Mouse (Mus musculus) forebrain, embryonic 16.5 days (tissue): Measurements from ENCODE around the gene Lingo3. TPM values are rescaled to one million over a fixed set of nuclear protein-coding genes. Genes with fewer than 3 reads are reported as not detected.

ENCODE experiments used
- ATAC-seq: fragments of 200-750 bp; cut with Nextera tagmentation; 2 replicates; pipeline ENCODE4 v1.8.0; 2017; ENCODE audit warnings: mild to moderate bottlenecking, moderate library complexity
- H3K27ac ChIP-seq: fragments of 300-500 bp; sonication (generic); 2 replicates; pipeline ENCODE4 v1.5.1; 2014; ENCODE audit warnings: low read length, control low read depth
- H3K27me3 ChIP-seq: fragments of 300-500 bp; sonication (generic); replicated peaks from 2 replicates; pipeline ENCODE4 v1.6.1; 2014; ENCODE audit warnings: low read length; ENCODE audit not compliant: control insufficient read depth, insufficient read depth
- H3K36me3 ChIP-seq: fragments of 300-500 bp; sonication (generic); 2 replicates; pipeline ENCODE4 v1.6.1; 2014; ENCODE audit not compliant: control insufficient read depth, insufficient read depth
- H3K4me1 ChIP-seq: fragments of 300-500 bp; sonication (generic); replicated peaks from 2 replicates; pipeline ENCODE4 v1.6.1; 2014; ENCODE audit warnings: low read length; ENCODE audit not compliant: control insufficient read depth, insufficient read depth
- H3K4me2 ChIP-seq: fragments of 300-500 bp; sonication (generic); 2 replicates; pipeline ENCODE4 v1.6.1; 2014; ENCODE audit warnings: mild to moderate bottlenecking, low read length, control low read depth
- H3K4me3 ChIP-seq: fragments of 300-500 bp; sonication (generic); replicated peaks from 2 replicates; pipeline ENCODE4 v1.5.1; 2014; ENCODE audit warnings: mild to moderate bottlenecking, low read length, control low read depth
- H3K9ac ChIP-seq: fragments of 300-500 bp; sonication (generic); replicated peaks from 2 replicates; pipeline ENCODE4 v1.6.1; 2014; ENCODE audit warnings: low read depth, low read length, control low read depth
- H3K9me3 ChIP-seq: fragments of 300-500 bp; sonication (generic); 2 replicates; pipeline ENCODE4 v1.6.1; 2016; ENCODE audit warnings: low read length; ENCODE audit not compliant: control insufficient read depth
- WGBS: fragments of 180-500 bp; shearing (Covaris S2); extraction: QIAGEN DNeasy Blood & Tissue Kit; methylation state at CpG from one replicate; pipeline ENCODE4 v1.1.7; 2014; 5-methylcytosine and 5-hydroxymethylcytosine counted together
- polyA plus RNA-seq: library from polyadenylated mRNA; unstranded; fragments of >200 nt; fragmentation: Nextera tagmentation; extraction: Ambion mirVana; gene quantifications from 2 replicates; pipeline ENCODE4 v1.2.1, GENCODE M21; 2015

Lingo3 gene
- polyA plus RNA-seq, 1 experiment from 2014 or later = 9.3 TPM

DNA sequence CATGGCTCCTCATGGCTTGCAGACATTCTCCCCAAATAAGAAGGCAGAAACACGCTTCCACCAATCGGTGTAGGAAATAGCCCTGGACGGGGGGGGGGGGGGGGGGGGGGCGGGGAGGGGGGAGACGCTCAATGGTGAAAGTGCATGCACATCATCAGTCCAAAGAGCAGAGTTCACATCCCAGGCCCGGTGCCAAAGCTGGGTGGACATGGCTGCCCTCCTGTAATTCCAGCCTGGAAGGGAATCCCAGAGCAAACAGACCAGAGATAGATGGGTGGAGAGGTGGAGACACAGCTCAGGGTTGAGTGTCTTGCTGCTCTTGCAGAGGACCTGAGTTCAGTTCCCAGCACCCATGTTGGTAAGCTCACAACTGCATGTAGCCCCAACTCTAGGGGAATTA, 27.2 kb upstream of the Lingo3 start:
- Histone ChIP-seq H3K4me2 (no peak overlapping the region), H3K27me3 (no peaks in the 10 kb centered on the region), H3K27ac (no peak overlapping the region), H3K4me1 (no peaks in the 10 kb centered on the region), H3K36me3 (no peaks in the 10 kb centered on the region; the same call in 1 of the 2 replicates), H3K4me3 (no peak overlapping the region), H3K9ac (no peak overlapping the region), H3K9me3 (no peaks in the 10 kb centered on the region)
- no peak for ATAC-seq
- WGBS = 67% methylated on average over 2 of the region's 6 CpGs

GRCm38 (mm10) chr10:80864446-80864845, 20.6 kb upstream of the Lingo3 start:
- no peak for ATAC-seq
- Histone ChIP-seq H3K4me1 (no peaks in the 10 kb centered on the region), H3K27ac (no peak overlapping the region), H3K9me3 (no peaks in the 10 kb centered on the region), H3K36me3 (peaks cover 15% of the 10 kb centered on the region; the same call in 1 of the 2 replicates), H3K27me3 (no peaks in the 10 kb centered on the region), H3K9ac (no peak overlapping the region), H3K4me2 (no peak overlapping the region), H3K4me3 (no peak overlapping the region)
- WGBS = 83% methylated on average over 16 of the region's 16 CpGs

GRCm38 (mm10) chr10:80862305-80862704, 18.5 kb upstream of the Lingo3 start:
- H3K36me3 ChIP-seq = peaks cover 15% of the 10 kb centered on the region; the same call in 1 of the 2 replicates
- no peaks in the 10 kb centered on the region for H3K27me3 ChIP-seq
- no peak overlapping the region for H3K4me2 ChIP-seq
- H3K9ac ChIP-seq = no peak overlapping the region
- 93% methylated on average over 5 of the region's 5 CpGs for WGBS
- H3K9me3 ChIP-seq = no peaks in the 10 kb centered on the region
- no peak overlapping the region for H3K4me3 ChIP-seq
- ATAC-seq = no peak
- no peak overlapping the region for H3K27ac ChIP-seq
- peaks cover 2% of the 10 kb centered on the region; the same call in 1 of the 2 replicates for H3K4me1 ChIP-seq

- ATAC-seq = no peak
- H3K27me3 ChIP-seq = no peaks in the 10 kb centered on the region
- H3K9ac ChIP-seq = no peak overlapping the region
- WGBS = 90% methylated on average over 7 of the region's 7 CpGs
- peaks cover 30% of the 10 kb centered on the region for H3K4me1 ChIP-seq
- no peak overlapping the region for H3K27ac ChIP-seq
- H3K4me2 ChIP-seq = no peak overlapping the region
- no peaks in the 10 kb centered on the region for H3K9me3 ChIP-seq
- H3K4me3 ChIP-seq = no peak overlapping the region
- peaks cover 10% of the 10 kb centered on the region; the same call in 1 of the 2 replicates for H3K36me3 ChIP-seq
Observed at GRCm38 (mm10) chr10:80858350-80858935, 14.6 kb upstream of the Lingo3 start.

DNA sequence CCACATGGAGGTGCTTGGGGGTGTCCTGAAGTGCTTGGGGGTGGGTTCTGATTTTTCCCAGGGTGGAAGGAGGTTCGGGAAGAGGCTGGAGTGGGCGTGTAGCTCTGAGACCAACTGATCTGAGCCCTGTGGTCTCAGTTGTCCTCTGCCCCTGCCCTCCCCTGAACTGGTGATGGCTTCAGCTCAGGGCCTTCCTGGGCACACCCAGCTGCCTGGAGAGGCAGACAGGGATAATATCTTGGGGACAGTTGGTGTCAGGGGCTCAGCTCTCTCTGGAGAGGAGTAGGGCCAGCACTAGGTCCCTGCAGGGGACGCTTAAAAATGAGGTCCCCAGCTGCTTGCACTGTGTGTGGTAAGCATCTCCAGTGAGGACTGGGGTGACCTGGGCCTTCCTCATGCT, 14.0 kb upstream of the Lingo3 start:
- H3K36me3 ChIP-seq = peaks cover 7% of the 10 kb centered on the region; the same call in 1 of the 2 replicates
- no peak overlapping the region for H3K4me2 ChIP-seq
- no peaks in the 10 kb centered on the region for H3K9me3 ChIP-seq
- 63% methylated on average over 3 of the region's 3 CpGs for WGBS
- no peak overlapping the region for H3K4me3 ChIP-seq
- H3K27me3 ChIP-seq = no peaks in the 10 kb centered on the region
- H3K4me1 ChIP-seq = peaks cover 30% of the 10 kb centered on the region
- H3K9ac ChIP-seq = no peak overlapping the region
- H3K27ac ChIP-seq = no peak overlapping the region
- ATAC-seq = no peak

- Histone ChIP-seq H3K9me3 (no peaks in the 10 kb centered on the region), H3K4me3 (no peak overlapping the region), H3K4me2 (no peak overlapping the region), H3K9ac (no peak overlapping the region), H3K27ac (no peak overlapping the region), H3K4me1 (peaks cover 30% of the 10 kb centered on the region), H3K27me3 (no peaks in the 10 kb centered on the region), H3K36me3 (peaks cover 6% of the 10 kb centered on the region)
- WGBS = 38% methylated on average over 8 of the region's 8 CpGs
- ATAC-seq = no peak
Observed at GRCm38 (mm10) chr10:80857386-80857785, 13.5 kb upstream of the Lingo3 start.

DNA sequence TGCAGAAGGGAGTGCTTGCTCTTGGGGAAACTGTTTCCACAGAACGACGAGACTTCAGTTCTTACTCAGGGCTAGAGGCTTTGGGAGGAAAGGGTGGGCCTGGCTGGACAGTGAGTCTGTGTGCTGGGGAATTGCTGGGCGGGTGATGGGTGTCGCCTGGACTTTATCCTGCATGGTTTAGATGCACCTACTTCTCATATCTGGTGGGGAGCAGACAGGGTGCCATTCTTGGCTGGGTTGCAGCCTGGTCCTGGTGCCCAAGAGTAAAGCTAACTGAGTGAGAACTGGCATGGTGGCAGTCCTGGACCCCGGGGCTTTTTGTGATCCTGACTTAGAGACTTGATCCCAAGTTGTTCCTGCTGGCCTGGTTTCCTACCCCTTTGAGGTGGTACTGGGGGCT, 13.1 kb upstream of the Lingo3 start:
- Histone ChIP-seq H3K4me3 (no peak overlapping the region), H3K9ac (no peak overlapping the region), H3K27me3 (no peaks in the 10 kb centered on the region), H3K36me3 (peaks cover 10% of the 10 kb centered on the region), H3K4me2 (no peak overlapping the region), H3K4me1 (peaks cover 30% of the 10 kb centered on the region), H3K9me3 (no peaks in the 10 kb centered on the region), H3K27ac (no peak overlapping the region)
- WGBS = 88% methylated on average over 5 of the region's 5 CpGs
- no peak for ATAC-seq

- 64% methylated on average over 3 of the region's 3 CpGs for WGBS
- H3K4me3 ChIP-seq = peak overlapping the region; percentile 69; the same call in 1 of the 2 replicates
- H3K9me3 ChIP-seq = no peaks in the 10 kb centered on the region
- H3K9ac ChIP-seq = no peak overlapping the region
- peaks cover 30% of the 10 kb centered on the region for H3K4me1 ChIP-seq
- ATAC-seq = no peak
- peak overlapping the region; percentile 99 for H3K4me2 ChIP-seq
- no peak overlapping the region for H3K27ac ChIP-seq
- H3K36me3 ChIP-seq = peaks cover 13% of the 10 kb centered on the region
- H3K27me3 ChIP-seq = no peaks in the 10 kb centered on the region
Observed at GRCm38 (mm10) chr10:80856267-80856666, 12.4 kb upstream of the Lingo3 start.

DNA sequence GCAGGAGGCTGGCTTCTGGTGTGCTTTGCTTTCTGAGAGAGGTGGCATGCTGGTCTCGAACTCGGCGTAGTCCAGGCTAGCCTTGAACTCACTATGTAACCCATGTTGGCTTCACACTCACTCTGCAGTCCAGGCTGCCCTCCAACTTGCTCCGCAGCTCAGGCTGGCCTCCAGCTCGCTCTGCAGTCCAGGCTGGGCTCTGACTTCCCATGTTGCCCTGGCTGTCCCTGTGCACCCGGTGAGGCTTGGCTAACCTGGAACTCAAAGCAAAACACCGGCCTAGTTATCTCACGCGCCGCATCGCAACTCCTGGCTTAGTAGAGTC, 11.9 kb upstream of the Lingo3 start:
- Histone ChIP-seq H3K36me3 (peaks cover 16% of the 10 kb centered on the region), H3K9me3 (no peaks in the 10 kb centered on the region), H3K4me1 (peaks cover 30% of the 10 kb centered on the region), H3K4me3 (peak overlapping the region; percentile 69), H3K4me2 (peak overlapping the region; percentile 99), H3K9ac (peak overlapping the region; percentile 84), H3K27me3 (no peaks in the 10 kb centered on the region), H3K27ac (no peak overlapping the region)
- ATAC-seq = no peak
- WGBS = 25% methylated on average over 11 of the region's 11 CpGs
